Mouse (Mus musculus): Measurements from ENCODE around the gene Mgat4b. TPM values are rescaled to one million over a fixed set of nuclear protein-coding genes. Genes with fewer than 3 reads are reported as not detected.

The Mgat4b gene
- total and polyA plus RNA-seq, 2 experiments from 2014 or later: 91.8 to 107 TPM

DNA sequence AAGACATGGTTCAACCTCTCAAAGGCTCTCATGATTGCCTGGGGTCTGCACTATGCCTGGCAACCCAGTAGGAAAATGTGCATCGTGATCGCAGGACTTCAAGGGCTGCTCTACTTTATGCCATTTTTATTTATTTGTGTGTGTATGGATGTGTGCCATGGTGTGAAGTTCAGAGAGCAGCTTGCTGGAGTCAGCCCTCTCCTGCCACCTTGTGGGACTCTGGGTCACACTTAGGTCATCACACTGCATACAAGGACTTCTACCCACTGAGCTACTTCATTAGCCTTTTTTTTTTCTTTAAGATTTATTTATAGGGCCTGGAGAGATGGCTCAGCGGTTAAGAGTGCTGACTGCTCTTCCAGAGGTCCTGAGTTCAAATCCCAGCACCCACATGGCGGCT, 51.3 kb downstream of the Mgat4b start:
- ATAC-seq: no peak
- peak; percentile 23; the same call in 1 of the 2 replicates for TF ChIP-seq CTCF (IDR thresholded peaks at IDR 0.05; ENCODE audit: low read depth)
- no peaks in the 10 kb centered on the region for H3K27me3 ChIP-seq (ENCODE audit: insufficient read depth, low read length)
- H3K4me1 ChIP-seq (ENCODE audit: insufficient read depth): no peaks in the 10 kb centered on the region
- peaks cover 90% of the 10 kb centered on the region for H3K36me3 ChIP-seq (ENCODE audit: insufficient read depth)
- H3K9ac ChIP-seq: no peak overlapping the region
- H3K4me2 ChIP-seq (ENCODE audit: low read depth): no peak overlapping the region
- no peaks in the 10 kb centered on the region for H3K9me3 ChIP-seq (ENCODE audit: low read length)
- no peak overlapping the region for H3K4me3 ChIP-seq (ENCODE audit: low read depth, low read length)
- no peak overlapping the region for H3K27ac ChIP-seq (ENCODE audit: low read depth, low read length)
- no peak for DNase-seq
- 96% methylated on average over 4 of the region's 4 CpGs for WGBS

DNA sequence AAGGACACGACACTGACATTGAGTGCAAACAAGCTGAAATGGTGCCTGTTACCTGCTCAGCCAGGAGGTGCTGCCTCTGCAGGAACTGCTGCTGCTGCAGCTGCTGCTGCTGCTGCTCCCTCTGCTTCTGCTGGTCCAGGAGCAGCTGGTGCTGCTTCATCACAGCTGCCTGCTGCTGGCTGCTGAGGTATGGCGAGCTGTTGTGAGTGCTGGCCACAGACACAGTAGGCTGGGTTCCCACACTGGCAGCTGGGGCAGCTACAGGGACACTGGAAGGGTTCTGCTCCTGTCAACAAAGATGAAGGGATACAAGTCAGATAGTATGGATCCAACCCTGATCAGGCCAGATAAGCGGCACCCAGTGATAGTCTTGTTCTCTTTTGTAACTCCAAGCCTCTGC, 52.5 kb downstream of the Mgat4b start:
- H3K36me3 ChIP-seq (ENCODE audit: insufficient read depth): peaks cover 79% of the 10 kb centered on the region
- ATAC-seq (no peak), DNase-seq (no peak)
- no peaks in the 10 kb centered on the region for H3K4me1 ChIP-seq (ENCODE audit: insufficient read depth)
- H3K9ac ChIP-seq: no peak overlapping the region
- H3K9me3 ChIP-seq (ENCODE audit: low read length): no peaks in the 10 kb centered on the region
- no peak overlapping the region for H3K4me2 ChIP-seq (ENCODE audit: low read depth)
- no peak overlapping the region for H3K27ac ChIP-seq (ENCODE audit: low read depth, low read length)
- no peak for TF ChIP-seq CTCF (IDR thresholded peaks at IDR 0.05; ENCODE audit: low read depth)
- H3K4me3 ChIP-seq (ENCODE audit: low read depth, low read length): no peak overlapping the region
- WGBS: 90% methylated on average over 3 of the region's 3 CpGs
- H3K27me3 ChIP-seq (ENCODE audit: insufficient read depth, low read length): no peaks in the 10 kb centered on the region

DNA sequence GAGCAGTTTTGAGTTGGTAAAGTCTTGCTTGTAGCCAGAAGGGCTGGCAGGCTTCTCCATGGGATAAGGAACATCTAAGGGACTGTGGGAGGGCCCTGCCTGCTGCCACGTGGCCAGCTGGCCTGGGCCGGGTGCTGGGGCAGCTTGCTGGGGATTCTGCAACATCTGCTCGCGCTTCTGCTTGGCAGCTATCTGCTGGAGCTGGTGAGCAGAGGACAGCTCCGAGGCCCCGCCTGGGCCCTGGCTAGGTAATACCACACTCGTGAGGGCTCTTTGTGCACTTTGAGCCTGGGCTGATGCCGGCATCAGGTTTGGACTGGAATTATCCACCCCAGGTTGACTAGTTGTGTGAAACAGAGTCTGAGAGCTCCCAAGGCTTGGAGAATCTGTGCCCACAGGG, 55.2 kb downstream of the Mgat4b start:
- H3K27me3 ChIP-seq (ENCODE audit: insufficient read depth, low read length): no peaks in the 10 kb centered on the region
- H3K36me3 ChIP-seq (ENCODE audit: insufficient read depth): peaks cover 55% of the 10 kb centered on the region
- H3K4me1 ChIP-seq (ENCODE audit: insufficient read depth): no peaks in the 10 kb centered on the region
- WGBS: 88% methylated on average over 8 of the region's 8 CpGs
- TF ChIP-seq CTCF (IDR thresholded peaks at IDR 0.05; ENCODE audit: low read depth): no peak
- H3K4me3 ChIP-seq (ENCODE audit: low read depth, low read length): no peak overlapping the region
- H3K27ac ChIP-seq (ENCODE audit: low read depth, low read length): no peak overlapping the region
- DNase-seq (no peak), ATAC-seq (no peak)
- no peak overlapping the region for H3K4me2 ChIP-seq (ENCODE audit: low read depth)
- H3K9me3 ChIP-seq (ENCODE audit: low read length): no peaks in the 10 kb centered on the region
- H3K9ac ChIP-seq: no peak overlapping the region

DNA sequence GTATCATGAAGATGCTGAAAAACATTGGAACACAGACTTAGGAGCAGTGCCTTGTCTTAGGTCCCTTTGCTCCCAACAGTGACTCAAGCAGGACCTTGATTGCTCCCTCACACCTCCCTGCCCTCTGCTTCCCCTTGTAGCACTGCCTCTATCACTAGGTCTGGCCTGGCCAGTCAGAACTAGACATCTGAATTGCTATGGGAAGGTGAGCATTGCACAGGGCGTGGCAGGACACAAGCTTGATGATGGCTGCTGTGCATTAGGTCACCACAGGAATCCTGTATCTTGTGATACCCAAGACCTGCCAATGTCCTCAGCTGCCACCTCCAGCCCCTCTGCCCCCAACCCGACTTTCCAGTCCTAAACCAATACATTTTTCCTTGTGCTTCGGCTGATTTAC, 56.3 kb downstream of the Mgat4b start:
- 93% methylated on average over 3 of the region's 3 CpGs for WGBS
- Histone ChIP-seq H3K4me1 (ENCODE audit: insufficient read depth) (no peaks in the 10 kb centered on the region), H3K4me3 (ENCODE audit: low read depth, low read length) (no peak overlapping the region), H3K9me3 (ENCODE audit: low read length) (no peaks in the 10 kb centered on the region), H3K27me3 (ENCODE audit: insufficient read depth, low read length) (no peaks in the 10 kb centered on the region), H3K36me3 (ENCODE audit: insufficient read depth) (peaks cover 45% of the 10 kb centered on the region), H3K4me2 (ENCODE audit: low read depth) (no peak overlapping the region), H3K27ac (ENCODE audit: low read depth, low read length) (no peak overlapping the region), H3K9ac (no peak overlapping the region)
- DNase-seq (no peak), ATAC-seq (no peak)
- TF ChIP-seq CTCF (IDR thresholded peaks at IDR 0.05; ENCODE audit: low read depth): no peak

DNA sequence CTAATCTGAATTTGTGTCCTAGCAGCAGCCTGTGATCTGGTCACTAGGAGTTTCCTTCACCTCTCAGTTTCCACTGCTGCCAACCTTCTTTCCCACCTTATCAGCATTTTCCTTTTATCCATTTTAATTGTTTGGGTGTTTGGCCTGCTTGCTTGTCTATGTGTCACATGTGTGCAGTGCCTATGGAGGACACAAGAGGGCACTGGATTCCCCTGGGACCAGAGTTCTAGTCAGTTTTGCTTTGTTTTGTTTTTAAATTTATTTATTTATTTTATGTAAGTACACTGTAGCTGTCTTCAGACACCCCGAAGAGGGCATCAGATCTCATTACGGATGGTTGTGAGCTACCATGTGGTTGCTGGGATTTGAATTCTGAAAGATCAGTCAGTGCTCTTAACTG, 58.5 kb downstream of the Mgat4b start:
- 82% methylated on average over 2 of the region's 2 CpGs for WGBS
- peaks cover 28% of the 10 kb centered on the region for H3K36me3 ChIP-seq (ENCODE audit: insufficient read depth)
- H3K4me1 ChIP-seq (ENCODE audit: insufficient read depth): no peaks in the 10 kb centered on the region
- H3K9ac ChIP-seq: no peak overlapping the region
- no peaks in the 10 kb centered on the region for H3K27me3 ChIP-seq (ENCODE audit: insufficient read depth, low read length)
- H3K4me3 ChIP-seq (ENCODE audit: low read depth, low read length): no peak overlapping the region
- ATAC-seq: 0 out of 2 replicates have a peak, but pooled peaks have one; percentile 23
- no peak overlapping the region for H3K27ac ChIP-seq (ENCODE audit: low read depth, low read length)
- H3K4me2 ChIP-seq (ENCODE audit: low read depth): no peak overlapping the region
- no peaks in the 10 kb centered on the region for H3K9me3 ChIP-seq (ENCODE audit: low read length)
- DNase-seq: peak; percentile 27
- TF ChIP-seq CTCF (IDR thresholded peaks at IDR 0.05; ENCODE audit: low read depth): peak; percentile 52

DNA sequence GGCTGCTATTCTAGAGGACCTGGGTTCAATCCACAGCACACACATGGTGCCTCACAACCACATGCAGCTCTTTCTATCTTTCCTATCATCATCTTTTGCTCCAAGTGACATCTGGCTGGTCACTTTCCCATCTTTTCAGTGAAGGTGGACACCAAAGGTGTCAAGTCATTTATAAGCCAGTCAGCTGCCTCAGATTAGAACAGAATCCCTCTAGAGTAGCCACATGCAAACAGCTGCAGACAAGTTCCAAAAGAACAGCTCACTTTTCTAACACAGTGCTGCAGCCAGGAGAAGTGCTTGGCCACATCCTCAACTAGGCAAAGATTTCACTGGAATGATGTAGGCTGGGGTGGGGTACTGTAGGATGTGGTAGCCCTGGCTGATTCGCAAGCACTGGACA, 59.2 kb downstream of the Mgat4b start:
- Histone ChIP-seq H3K4me2 (ENCODE audit: low read depth) (no peak overlapping the region), H3K4me1 (ENCODE audit: insufficient read depth) (no peaks in the 10 kb centered on the region), H3K9me3 (ENCODE audit: low read length) (no peaks in the 10 kb centered on the region), H3K9ac (no peak overlapping the region), H3K4me3 (ENCODE audit: low read depth, low read length) (no peak overlapping the region), H3K36me3 (ENCODE audit: insufficient read depth) (peaks cover 22% of the 10 kb centered on the region), H3K27me3 (ENCODE audit: insufficient read depth, low read length) (no peaks in the 10 kb centered on the region), H3K27ac (ENCODE audit: low read depth, low read length) (no peak overlapping the region)
- ATAC-seq (no peak), DNase-seq (no peak)
- WGBS: 97% methylated on average over 1 of the region's 1 CpGs
- TF ChIP-seq CTCF (IDR thresholded peaks at IDR 0.05; ENCODE audit: low read depth): no peak

DNA sequence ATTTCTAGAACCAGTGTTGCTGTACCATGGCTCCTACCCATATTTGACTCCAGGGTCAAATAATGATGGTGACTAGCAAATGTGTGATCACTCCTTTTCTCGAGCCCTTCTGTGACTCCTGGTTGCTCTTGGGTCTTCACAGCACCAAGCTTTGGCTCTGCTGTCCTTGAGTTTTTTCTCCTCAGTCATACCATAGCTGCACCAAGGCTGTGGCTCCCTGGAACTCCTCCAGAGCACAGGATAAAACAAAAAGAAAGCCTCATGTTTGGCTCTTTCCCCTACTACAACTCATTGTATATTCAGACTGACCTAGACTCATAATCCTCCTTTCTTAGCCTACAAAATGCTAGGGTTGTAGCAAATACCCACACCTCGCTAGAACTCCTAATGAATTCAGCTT, 62.1 kb downstream of the Mgat4b start:
- Histone ChIP-seq H3K4me1 (ENCODE audit: insufficient read depth) (no peaks in the 10 kb centered on the region), H3K27me3 (ENCODE audit: insufficient read depth, low read length) (no peaks in the 10 kb centered on the region), H3K9ac (no peak overlapping the region), H3K27ac (ENCODE audit: low read depth, low read length) (no peak overlapping the region), H3K4me3 (ENCODE audit: low read depth, low read length) (no peak overlapping the region), H3K4me2 (ENCODE audit: low read depth) (no peak overlapping the region), H3K36me3 (ENCODE audit: insufficient read depth) (peaks cover 3% of the 10 kb centered on the region; the same call in 1 of the 2 replicates), H3K9me3 (ENCODE audit: low read length) (no peaks in the 10 kb centered on the region)
- DNase-seq (no peak), ATAC-seq (no peak)
- 48% methylated on average over 2 of the region's 2 CpGs for WGBS
- TF ChIP-seq CTCF (IDR thresholded peaks at IDR 0.05; ENCODE audit: low read depth): no peak

DNA sequence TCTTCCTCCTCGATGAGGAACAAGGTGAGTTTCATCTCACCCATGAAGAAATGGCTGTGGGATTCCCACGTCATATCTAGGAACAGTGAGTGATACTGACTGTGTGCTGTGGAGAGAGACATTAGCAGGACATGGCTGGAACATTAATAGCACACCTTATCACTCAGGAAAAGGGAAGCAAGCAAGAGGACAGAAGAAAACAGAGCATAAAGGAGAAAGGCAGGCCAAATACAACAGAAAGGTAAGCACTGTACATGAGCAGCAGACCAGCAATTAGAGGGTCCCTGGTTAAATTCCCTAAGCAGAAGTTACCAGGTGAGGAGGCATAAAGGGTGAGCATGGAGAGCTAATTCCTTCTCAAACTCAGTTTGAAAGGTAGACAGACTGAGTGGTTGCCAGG, 64.4 kb downstream of the Mgat4b start:
- 97% methylated on average over 2 of the region's 2 CpGs for WGBS
- Histone ChIP-seq H3K27ac (ENCODE audit: low read depth, low read length) (no peak overlapping the region), H3K4me2 (ENCODE audit: low read depth) (no peak overlapping the region), H3K4me3 (ENCODE audit: low read depth, low read length) (no peak overlapping the region), H3K9me3 (ENCODE audit: low read length) (no peaks in the 10 kb centered on the region), H3K27me3 (ENCODE audit: insufficient read depth, low read length) (no peaks in the 10 kb centered on the region), H3K9ac (no peak overlapping the region), H3K4me1 (ENCODE audit: insufficient read depth) (no peaks in the 10 kb centered on the region), H3K36me3 (ENCODE audit: insufficient read depth) (peaks cover under 1% of the 10 kb centered on the region; the same call in 1 of the 2 replicates)
- no peak for DNase-seq
- TF ChIP-seq CTCF (IDR thresholded peaks at IDR 0.05; ENCODE audit: low read depth): no peak
- ATAC-seq: no peak

Data from forebrain, postnatal 0 days (tissue).